Comparison of ENCODE assay signal across 9 mouse cellular contexts in genomic region chr6:93985111-93985510, GRCm38 (mm10).
DNase-seq lines count a peak whose midpoint lies in the region; ATAC-seq and TF ChIP-seq lines count a peak whose summit lies in the region.
"Had no signal": no experiment of that assay in that cellular context is flagged by ENCODE, and none has a peak within 500 bp of the region (broad histone marks: within the 10 kb centered on the region; RNA-seq: fewer than 3 reads in every experiment).

No protein-coding gene starts in this region.

- ATAC-seq in heart, embryonic 11.5 days (replicated peaks; ENCODE audit: insufficient number of reproducible peaks, low FRiP score, low TSS enrichment): no peak
- no peak for ATAC-seq in midbrain, embryonic 14.5 days (ENCODE audit: low FRiP score, low TSS enrichment)

- TF ChIP-seq POLR2A in thymus, adult 2 months (IDR thresholded peaks at IDR 0.05; ENCODE audit: control insufficient read depth, extremely low read depth, insufficient read depth, low read length, poor library complexity): no peak

- H3K36me3 ChIP-seq in heart, embryonic 11.5 days (ENCODE audit: control insufficient read depth, insufficient read depth, low read length): no peaks in the 10 kb centered on the region
- H3K36me3 ChIP-seq in thymus, adult 2 months (ENCODE audit: control insufficient read depth, insufficient read depth, low read length): no peaks in the 10 kb centered on the region
- no peaks in the 10 kb centered on the region for H3K36me3 ChIP-seq in midbrain, embryonic 14.5 days (ENCODE audit: control insufficient read depth, insufficient read depth, low read length)

- no peak for TF ChIP-seq CTCF in thymus, adult 2 months (IDR thresholded peaks at IDR 0.05; ENCODE audit: borderline replicate concordance, control insufficient read depth, extremely low read depth, insufficient read depth, low read length, poor library complexity)

- H3K4me2 ChIP-seq in heart, embryonic 11.5 days: no peak overlapping the region
- no peak overlapping the region for H3K4me2 ChIP-seq in midbrain, embryonic 14.5 days (ENCODE audit: low read length)

- no peak overlapping the region for H3K27ac ChIP-seq in heart, embryonic 11.5 days (ENCODE audit: low read depth, low read length)
- no peak overlapping the region for H3K27ac ChIP-seq in thymus, adult 2 months (ENCODE audit: control insufficient read depth, insufficient read depth, low read length)
- no peak overlapping the region for H3K27ac ChIP-seq in midbrain, embryonic 14.5 days (replicated peaks; ENCODE audit: low read depth, low read length)

- H3K4me1 ChIP-seq in heart, embryonic 11.5 days (ENCODE audit: control insufficient read depth, insufficient read depth, low read length): peaks cover 26% of the 10 kb centered on the region
- H3K4me1 ChIP-seq in thymus, adult 2 months (replicated peaks; ENCODE audit: control insufficient read depth, insufficient read depth, low read length): no peaks in the 10 kb centered on the region
- H3K4me1 ChIP-seq in midbrain, embryonic 14.5 days (ENCODE audit: control insufficient read depth, insufficient read depth, low read length): peaks cover 8% of the 10 kb centered on the region; the same call in 1 of the 2 replicates
- H3K4me1 ChIP-seq: megakaryocyte, embryonic 14.5 days had no signal

- no peak overlapping the region for H3K9ac ChIP-seq in heart, embryonic 11.5 days (ENCODE audit: low read depth, low read length)
- H3K9ac ChIP-seq in midbrain, embryonic 14.5 days (replicated peaks; ENCODE audit: low read length): no peak overlapping the region

- 61% methylated on average over 9 of the region's 9 CpGs for WGBS in heart, embryonic 11.5 days (ENCODE audit: insufficient replicate concordance)
- 60% methylated on average over 9 of the region's 9 CpGs for WGBS in thymus, adult 2 months
- WGBS in midbrain, embryonic 14.5 days: 48% methylated on average over 9 of the region's 9 CpGs

- no peaks in the 10 kb centered on the region for H3K27me3 ChIP-seq in heart, embryonic 11.5 days (ENCODE audit: control insufficient read depth, insufficient read depth, low read length)
- H3K27me3 ChIP-seq in thymus, adult 2 months (ENCODE audit: control insufficient read depth, insufficient read depth, low read length): no peaks in the 10 kb centered on the region
- H3K27me3 ChIP-seq in midbrain, embryonic 14.5 days (ENCODE audit: control insufficient read depth, insufficient read depth, low read length): no peaks in the 10 kb centered on the region
- H3K27me3 ChIP-seq: megakaryocyte, embryonic 14.5 days had no signal

- H3K4me3 ChIP-seq in heart, embryonic 11.5 days (ENCODE audit: low read depth, low read length): no peak overlapping the region
- no peak overlapping the region for H3K4me3 ChIP-seq in thymus, adult 2 months (ENCODE audit: control insufficient read depth, insufficient read depth, low read length)
- H3K4me3 ChIP-seq in midbrain, embryonic 14.5 days (replicated peaks; ENCODE audit: low read depth, low read length): no peak overlapping the region
- H3K4me3 ChIP-seq: megakaryocyte, embryonic 14.5 days had no signal

- peak; percentile 28 for DNase-seq in heart, adult 8-10 months (ENCODE audit: low spot score)
- DNase-seq in thymus, postnatal 0 days (ENCODE audit: low spot score): peak; percentile 3
- DNase-seq in thymus, adult 2 months: no peak
- peak; percentile 57 for DNase-seq in cerebellum, adult 8-10 months
- DNase-seq in hindlimb bud, embryonic 11.5 days (ENCODE audit: extremely low spot score, low read depth, low spot score): peak; percentile 18
- DNase-seq in midbrain, embryonic 14.5 days: peak; percentile 60
- DNase-seq in spleen, adult 18-20 months: no peak

- no peaks in the 10 kb centered on the region for H3K9me3 ChIP-seq in heart, embryonic 11.5 days (replicated peaks; ENCODE audit: control insufficient read depth, low read length)
- no peaks in the 10 kb centered on the region for H3K9me3 ChIP-seq in midbrain, embryonic 14.5 days (ENCODE audit: control insufficient read depth, low read length)
- H3K9me3 ChIP-seq: megakaryocyte, embryonic 14.5 days had no signal

Comparison
In these comparisons a context has a peak if more than half of its experiments do, and no peak if none do; other contexts are left out.
1. DNase-seq: peak in heart, adult 8-10 months (single experiment), thymus, postnatal 0 days (single experiment), cerebellum, adult 8-10 months (single experiment), hindlimb bud, embryonic 11.5 days (single experiment) and midbrain, embryonic 14.5 days (single experiment); none in thymus, adult 2 months (single experiment) and spleen, adult 18-20 months (0 of 2).